Mouse (Mus musculus): ENCODE data around the gene Olfr729. TPM values are rescaled to one million over a fixed set of nuclear protein-coding genes. Genes with fewer than 3 reads are reported as not detected.

Gene Olfr729
- polyA plus RNA-seq (2015; fragmentation: Nextera tagmentation; extraction: Ambion mirVana) = not detected in 2 replicates

DNA sequence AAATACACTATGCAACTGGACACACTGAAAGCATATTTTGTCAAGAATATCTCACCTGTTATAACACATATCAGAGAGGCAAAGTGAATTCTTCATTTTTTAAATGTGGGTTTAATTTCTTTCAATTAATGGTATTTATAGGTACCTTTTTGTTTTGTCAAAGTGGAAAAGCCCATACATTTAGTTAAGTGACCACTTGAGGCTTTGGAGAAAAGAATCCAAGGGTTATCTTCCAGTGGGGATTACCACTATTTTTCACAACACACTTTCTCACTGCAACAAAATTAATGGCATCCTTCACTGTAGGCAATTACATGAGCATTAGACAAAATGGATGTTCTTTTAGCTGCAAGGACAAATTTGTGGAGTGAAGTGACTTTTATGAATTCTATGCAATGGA, at the start of gene Olfr729:
Gene Olfr729, minus strand, starts transcription at position 101 of the 400 bp plus-strand sequence.

DNA sequence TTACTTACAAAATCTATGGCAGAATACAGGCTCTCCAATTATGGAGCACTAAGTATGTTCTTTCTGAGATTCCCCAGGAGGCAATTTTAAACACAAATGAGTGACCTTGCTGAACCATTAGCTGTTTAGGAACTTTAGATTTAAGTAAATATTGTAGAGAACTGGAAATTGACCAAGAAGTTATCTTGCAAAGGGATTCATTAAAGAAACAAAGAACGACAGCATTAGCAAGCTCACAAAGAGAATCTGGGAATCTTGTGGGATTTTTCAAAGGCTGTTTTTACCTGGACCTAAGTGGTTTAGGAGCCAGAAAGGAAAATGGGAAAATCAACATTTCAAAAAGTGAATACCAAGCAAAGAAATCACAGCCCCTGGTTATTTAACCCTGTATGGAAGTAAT, 35.4 kb upstream of the Olfr729 start, which contains the start of gene Olfr730:
Gene Olfr730, minus strand, starts transcription at position 101 of the 400 bp plus-strand sequence.

GRCm38 (mm10) chr14:50142580-50142979, 10.1 kb downstream of the Olfr729 start, which contains the start of gene Olfr728:
Gene Olfr728 (minus strand): TSS chr14:50142680.

DNA sequence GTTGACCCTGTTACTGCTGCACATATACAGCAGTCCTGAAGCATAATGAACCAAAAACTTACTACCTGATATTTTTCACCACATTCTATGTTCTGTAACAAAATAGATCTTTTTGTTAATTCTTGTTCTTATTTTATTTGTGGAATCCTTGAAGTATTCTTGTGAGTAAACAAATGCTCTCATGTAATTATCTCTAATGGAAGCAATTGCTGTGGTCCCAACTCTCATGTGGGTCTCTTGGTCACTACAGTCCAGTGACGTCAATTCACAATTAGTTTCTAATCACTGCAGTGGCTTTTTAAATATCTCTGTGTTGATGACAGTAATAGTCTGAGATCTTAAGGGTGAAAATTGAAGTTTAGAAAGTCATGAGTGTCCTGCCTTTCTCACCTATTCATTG, 29.8 kb downstream of the Olfr729 start, which contains the start of gene Olfr727:
Gene Olfr727, plus strand, starts transcription at position 301 of the 400 bp plus-strand sequence.

Other genes with a start within 250 kb of the Olfr729 start
- not detected in 2 replicates for gene Olfr723, start 221.1 kb downstream of the Olfr729 start, polyA plus RNA-seq (2015; fragmentation: Nextera tagmentation; extraction: Ambion mirVana)
- not detected in 2 replicates for gene Olfr724, start 189.6 kb downstream of the Olfr729 start, polyA plus RNA-seq (2015; fragmentation: Nextera tagmentation; extraction: Ambion mirVana)
- not detected in 2 replicates for gene Olfr725, start 112.5 kb downstream of the Olfr729 start, polyA plus RNA-seq (2015; fragmentation: Nextera tagmentation; extraction: Ambion mirVana)
- gene Olfr726, start 62.0 kb downstream of the Olfr729 start, polyA plus RNA-seq (2015; fragmentation: Nextera tagmentation; extraction: Ambion mirVana) = not detected in 2 replicates
- not detected in 2 replicates for gene Olfr727, start 29.7 kb downstream of the Olfr729 start, polyA plus RNA-seq (2015; fragmentation: Nextera tagmentation; extraction: Ambion mirVana)
- gene Olfr728, start 10.2 kb downstream of the Olfr729 start, polyA plus RNA-seq (2015; fragmentation: Nextera tagmentation; extraction: Ambion mirVana) = not detected in 2 replicates
- gene Olfr730, start 35.3 kb upstream of the Olfr729 start, polyA plus RNA-seq (2015; fragmentation: Nextera tagmentation; extraction: Ambion mirVana) = not detected in 2 replicates
- not detected in 2 replicates for gene Olfr731, start 89.0 kb upstream of the Olfr729 start, polyA plus RNA-seq (2015; fragmentation: Nextera tagmentation; extraction: Ambion mirVana)
- not detected in 2 replicates for gene Olfr732, start 131.3 kb upstream of the Olfr729 start, polyA plus RNA-seq (2015; fragmentation: Nextera tagmentation; extraction: Ambion mirVana)
- not detected in 2 replicates for gene Olfr733, start 148.6 kb upstream of the Olfr729 start, polyA plus RNA-seq (2015; fragmentation: Nextera tagmentation; extraction: Ambion mirVana)
- gene Olfr734, start 173.9 kb upstream of the Olfr729 start, polyA plus RNA-seq (2015; fragmentation: Nextera tagmentation; extraction: Ambion mirVana) = not detected in 2 replicates
- not detected in 2 replicates for gene Olfr735, start 196.0 kb upstream of the Olfr729 start, polyA plus RNA-seq (2015; fragmentation: Nextera tagmentation; extraction: Ambion mirVana)
- not detected in 2 replicates for gene Tlr11, start 205.0 kb upstream of the Olfr729 start, polyA plus RNA-seq (2015; fragmentation: Nextera tagmentation; extraction: Ambion mirVana)
- not detected in 2 replicates for gene Olfr736, start 228.3 kb upstream of the Olfr729 start, polyA plus RNA-seq (2015; fragmentation: Nextera tagmentation; extraction: Ambion mirVana)